Mouse (Mus musculus) lung, postnatal 0 days (tissue): ENCODE results near the gene Pafah1b3. TPM values are rescaled to one million over a fixed set of nuclear protein-coding genes. Genes with fewer than 3 reads are reported as not detected.
A peak's percentile ranks its signal among the peaks of the same experiment; 100 is the strongest.
"Not testable (repeated sequence)": the region's sequence is repeated elsewhere in the genome, so short reads cannot be mapped to it uniquely, and the experiment has no call there.

Experiments
- ATAC-seq: fragments of 200-750 bp; cut with Nextera tagmentation; 2 replicates; pipeline ENCODE4 v1.8.0; 2017; ENCODE audit warnings: moderate library complexity
- DNase-seq: peaks from one replicate; pipeline ENCODE4 v3.0.0-alpha.2; 2016; ENCODE audit warnings: low spot score
- H3K27ac ChIP-seq: fragments of 300-500 bp; sonication (generic); 2 replicates; pipeline ENCODE4 v1.5.1; 2014; ENCODE audit warnings: antibody characterized with exemption, mild to moderate bottlenecking, low read length, mixed read lengths
- H3K27me3 ChIP-seq: fragments of 300-500 bp; sonication (generic); replicated peaks from 2 replicates; pipeline ENCODE4 v1.6.1; 2014; ENCODE audit warnings: low read length, mixed read lengths; ENCODE audit not compliant: insufficient read depth
- H3K36me3 ChIP-seq: fragments of 300-500 bp; sonication (generic); 2 replicates; pipeline ENCODE4 v1.6.1; 2014; ENCODE audit warnings: low read length, mixed read lengths; ENCODE audit not compliant: insufficient read depth
- H3K4me1 ChIP-seq: fragments of 300-500 bp; sonication (generic); 2 replicates; pipeline ENCODE4 v1.6.1; 2014; ENCODE audit warnings: antibody characterized with exemption, low read depth, low read length, mixed read lengths; ENCODE audit not compliant: insufficient read depth
- H3K4me2 ChIP-seq: fragments of 300-500 bp; sonication (generic); replicated peaks from 2 replicates; pipeline ENCODE4 v1.6.1; 2014; ENCODE audit warnings: low read depth, mild to moderate bottlenecking, low read length, moderate library complexity, mixed read lengths
- H3K4me3 ChIP-seq: fragments of 300-500 bp; sonication (generic); 2 replicates; pipeline ENCODE4 v1.5.1; 2014; ENCODE audit warnings: low read depth, low read length
- H3K9ac ChIP-seq: fragments of 300-500 bp; sonication (generic); replicated peaks from 2 replicates; pipeline ENCODE4 v1.6.1; 2014; ENCODE audit warnings: low read depth, mild to moderate bottlenecking
- H3K9me3 ChIP-seq: fragments of 300-500 bp; sonication (generic); 2 replicates; pipeline ENCODE4 v1.6.1; 2016; ENCODE audit warnings: low read length, mixed read lengths
- CTCF ChIP-seq: IDR thresholded peaks from 2 replicates; pipeline ENCODE4 v1.5.1; 2016; ENCODE audit warnings: antibody characterized with exemption, mild to moderate bottlenecking
- EP300 ChIP-seq: IDR thresholded peaks from 2 replicates; pipeline ENCODE4 v1.6.1; 2016; ENCODE audit warnings: antibody characterized with exemption, mild to moderate bottlenecking, control low read depth
- WGBS: fragments of 180-500 bp; shearing (Covaris S2); extraction: QIAGEN DNeasy Blood & Tissue Kit; methylation state at CpG from one replicate; pipeline ENCODE4 v1.1.7; 2014; 5-methylcytosine and 5-hydroxymethylcytosine counted together
- polyA plus RNA-seq: library from polyadenylated mRNA; unstranded; fragments of >200 nt; fragmentation: Nextera tagmentation; extraction: Ambion mirVana; gene quantifications from 2 replicates; pipeline ENCODE4 v1.2.1, GENCODE M21; 2015

Gene Pafah1b3
- polyA plus RNA-seq, 1 experiment from 2014 or later: 83.8 TPM

DNA sequence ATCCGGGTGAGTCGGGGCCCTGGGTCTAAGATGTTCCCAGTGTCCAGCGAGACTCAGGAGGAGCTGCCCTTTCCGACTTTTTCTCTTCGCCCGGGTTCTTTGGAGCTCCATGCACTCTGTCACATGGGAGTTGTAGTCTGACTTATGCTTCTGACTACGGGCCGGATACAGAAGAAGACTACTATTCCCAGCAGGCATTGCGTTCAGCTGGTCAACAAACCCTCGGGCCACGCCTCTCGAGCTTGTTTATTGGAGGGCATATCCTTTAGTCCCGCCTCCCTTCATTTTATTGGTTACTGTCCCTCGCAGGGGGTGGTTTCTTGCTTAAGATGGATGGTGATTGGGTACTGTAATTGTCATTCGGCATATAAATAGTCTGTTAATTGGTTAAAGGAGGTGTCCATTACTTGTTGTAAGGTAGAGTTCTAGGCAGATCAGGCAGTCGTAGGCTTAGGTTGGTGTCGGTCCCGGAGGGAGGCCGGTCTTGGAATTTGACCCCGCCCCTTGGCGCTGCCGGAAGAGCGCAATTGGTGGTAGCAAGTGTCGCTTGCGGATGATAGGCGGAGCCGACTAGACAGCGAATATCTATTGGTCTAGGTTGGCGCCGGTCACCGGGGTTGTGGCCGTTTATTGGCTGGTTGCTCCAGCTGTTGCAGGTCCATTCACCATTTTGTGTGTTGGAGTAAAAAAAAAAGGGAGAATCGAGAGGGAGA lies 29.9 kb downstream of the Pafah1b3 start:
- Histone ChIP-seq H3K4me1 (peaks cover 16% of the 10 kb centered on the region), H3K36me3 (no peaks in the 10 kb centered on the region), H3K27ac (peak overlapping the region; percentile 97), H3K4me3 (peak overlapping the region; percentile 80), H3K9me3 (no peaks in the 10 kb centered on the region), H3K27me3 (no peaks in the 10 kb centered on the region), H3K9ac (peak overlapping the region; percentile 81), H3K4me2 (peak overlapping the region; percentile 87)
- TF ChIP-seq EP300: peak; percentile 95
- no peak for TF ChIP-seq CTCF
- ATAC-seq (peak; percentile 93), DNase-seq (peak; percentile 100)
- WGBS: 1% methylated on average over 33 of the region's 33 CpGs

DNA sequence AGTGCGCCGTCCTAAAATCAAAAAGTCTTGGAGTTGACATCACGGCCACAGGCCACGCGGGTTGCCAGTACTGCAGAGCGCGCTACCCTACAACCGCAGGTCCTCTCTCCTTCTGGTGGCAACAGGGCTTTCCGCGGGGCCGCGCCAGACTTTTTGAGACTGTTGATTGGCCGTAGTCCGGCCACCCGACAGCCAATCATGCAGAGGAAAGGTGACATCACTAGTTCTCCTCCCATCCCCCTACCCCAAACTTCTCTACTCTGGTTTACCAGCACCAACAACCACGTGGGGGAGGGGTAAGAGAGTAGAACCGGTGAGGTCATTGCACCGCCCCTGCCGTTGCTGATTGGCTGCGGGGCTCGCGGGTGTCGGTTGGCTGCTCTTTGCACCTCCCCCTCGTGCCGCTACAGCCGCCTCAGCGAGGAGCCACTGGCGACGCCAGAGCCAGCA lies 30.5 kb downstream of the Pafah1b3 start, which contains the start of gene Cic:
Cic (plus strand) TSS at position 404 of the 450 bp plus-strand sequence.
- no peaks in the 10 kb centered on the region for H3K27me3 ChIP-seq
- H3K9ac ChIP-seq: peak within 1 kb of the TSS; percentile 81
- DNase-seq: peak; percentile 100
- no peaks in the 10 kb centered on the region for H3K9me3 ChIP-seq
- H3K27ac ChIP-seq: peak within 1 kb of the TSS; percentile 97
- H3K36me3 ChIP-seq: no peaks in the 10 kb centered on the region
- under 1% methylated on average over 29 of the region's 29 CpGs for WGBS
- peaks cover 16% of the 10 kb centered on the region for H3K4me1 ChIP-seq
- TF ChIP-seq CTCF (peak; percentile 16; the same call in 1 of the 2 replicates), EP300 (peak; percentile 51; the same call in 1 of the 2 replicates)
- peak within 1 kb of the TSS; percentile 87 for H3K4me2 ChIP-seq
- peak; percentile 87 for ATAC-seq
- H3K4me3 ChIP-seq: peak within 1 kb of the TSS; percentile 80

DNA sequence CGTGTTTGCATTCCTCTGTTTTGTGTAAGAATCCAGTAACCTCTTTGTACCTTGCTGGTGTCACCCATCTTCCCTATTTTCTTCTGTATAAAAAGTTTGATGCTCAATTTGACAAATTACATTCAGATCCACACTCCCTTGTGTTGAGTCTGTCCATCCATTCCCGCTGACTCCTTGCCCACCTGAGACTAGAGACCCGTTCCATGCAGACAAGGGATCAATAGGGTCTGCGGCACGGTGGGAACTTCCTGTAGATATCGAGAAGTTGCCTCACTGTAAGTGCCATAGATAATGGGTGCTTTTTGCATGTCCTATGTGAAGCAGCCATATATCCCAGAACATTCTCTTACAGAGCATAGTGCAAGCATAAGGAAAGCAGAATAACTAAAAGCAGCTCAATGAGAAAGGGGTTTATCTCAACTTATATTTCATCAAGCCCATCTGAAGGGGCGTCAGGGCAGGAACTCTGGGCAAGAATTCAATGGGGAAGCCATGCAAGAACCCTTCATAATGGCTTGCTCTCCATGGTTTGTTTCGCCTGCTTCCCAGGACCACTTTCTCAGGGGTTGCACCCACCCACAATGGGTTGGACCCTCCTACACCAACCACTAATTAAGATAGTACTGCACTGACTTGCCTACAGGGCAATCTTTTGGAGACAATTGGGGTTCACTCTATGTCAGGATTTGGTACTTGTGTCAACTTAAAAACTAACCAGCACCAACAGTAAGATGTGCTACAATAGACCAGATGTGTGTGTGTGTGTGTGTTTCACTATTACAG lies 31.4 kb downstream of the Pafah1b3 start:
- no peak overlapping the region for H3K4me3 ChIP-seq
- H3K4me1 ChIP-seq: peaks cover 16% of the 10 kb centered on the region
- H3K36me3 ChIP-seq: no peaks in the 10 kb centered on the region
- H3K9me3 ChIP-seq: no peaks in the 10 kb centered on the region
- ATAC-seq: no peak
- DNase-seq: no peak
- no peak overlapping the region for H3K27ac ChIP-seq
- no peak for TF ChIP-seq CTCF
- TF ChIP-seq EP300: no peak
- no peak overlapping the region for H3K9ac ChIP-seq
- WGBS: 80% methylated on average over 8 of the region's 8 CpGs
- H3K4me2 ChIP-seq: no peak overlapping the region
- no peaks in the 10 kb centered on the region for H3K27me3 ChIP-seq

DNA sequence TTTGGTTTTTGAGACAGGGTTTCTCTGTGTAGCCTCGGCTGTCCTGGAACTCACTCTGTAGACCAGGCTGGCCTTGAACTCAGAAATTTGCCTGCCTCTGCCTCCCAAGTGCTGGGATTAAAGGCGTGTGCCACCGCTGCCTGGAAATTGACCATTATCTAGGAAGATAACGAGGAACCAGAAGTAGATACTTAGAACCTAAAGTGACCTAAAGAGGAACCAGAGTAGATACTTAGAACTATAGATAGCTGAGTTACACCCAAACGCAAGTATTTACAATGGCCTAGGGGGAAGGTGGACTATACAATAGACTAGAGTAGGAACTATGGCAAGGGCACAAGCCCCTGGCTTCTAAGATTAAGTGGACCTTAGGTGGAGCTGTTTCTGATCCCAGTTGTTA lies 32.0 kb downstream of the Pafah1b3 start:
- DNase-seq, H3K27ac ChIP-seq, ATAC-seq, H3K27me3 ChIP-seq, H3K9ac ChIP-seq, H3K9me3 ChIP-seq, H3K36me3 ChIP-seq, H3K4me2 ChIP-seq, H3K4me3 ChIP-seq: not testable (repeated sequence)
- peaks cover 16% of the 10 kb centered on the region for H3K4me1 ChIP-seq
- WGBS: 85% methylated on average over 5 of the region's 5 CpGs

DNA sequence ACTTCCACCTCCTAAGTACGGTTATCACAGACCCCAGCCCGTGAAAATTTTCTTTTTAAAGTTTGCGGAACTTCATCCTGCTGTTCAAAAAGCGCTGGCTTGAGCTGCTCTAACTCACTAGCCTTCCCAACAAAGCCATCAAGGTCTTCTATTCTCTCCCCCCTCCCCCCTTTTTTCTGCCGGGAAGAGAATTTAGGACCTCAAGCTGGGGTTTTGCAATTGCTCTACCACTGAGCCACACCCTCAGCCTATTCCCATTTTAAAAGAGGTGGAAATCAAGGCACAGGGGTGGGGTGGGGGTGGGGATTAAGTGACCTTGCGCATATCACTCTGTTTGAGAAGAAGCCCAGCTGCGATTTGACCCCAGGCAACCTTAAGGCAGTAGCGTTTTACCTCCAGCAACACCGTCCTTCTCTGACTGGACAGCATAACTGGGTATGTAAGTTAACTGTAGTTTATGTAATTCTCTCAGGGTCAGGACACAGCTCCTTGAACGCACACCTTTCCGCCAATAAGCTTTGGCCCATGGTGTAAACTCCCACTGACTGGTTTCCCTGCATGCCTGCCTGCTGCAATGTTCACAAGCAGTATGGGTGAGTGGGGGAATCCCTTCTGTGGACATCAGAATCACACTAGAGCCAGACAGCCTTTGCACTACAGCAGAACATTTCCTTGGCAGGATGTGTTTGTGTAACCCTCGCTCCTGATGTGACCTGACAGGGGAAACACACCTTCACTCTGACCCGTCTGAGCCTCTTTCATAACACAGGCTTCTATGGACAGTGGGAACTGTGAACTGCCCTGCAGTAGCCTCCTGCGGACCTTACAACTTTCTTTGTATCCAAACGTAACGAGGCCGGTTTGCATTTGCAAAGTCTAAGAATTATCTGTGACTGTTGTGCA lies 33.6 kb downstream of the Pafah1b3 start:
- ATAC-seq: no peak
- 30% methylated on average over 17 of the region's 17 CpGs for WGBS
- Histone ChIP-seq H3K36me3 (no peaks in the 10 kb centered on the region), H3K9me3 (no peaks in the 10 kb centered on the region), H3K27me3 (no peaks in the 10 kb centered on the region), H3K4me1 (peaks cover 7% of the 10 kb centered on the region; the same call in 1 of the 2 replicates), H3K4me2 (no peak overlapping the region), H3K4me3 (no peak overlapping the region), H3K27ac (no peak overlapping the region), H3K9ac (no peak overlapping the region)
- no peak for DNase-seq
- TF ChIP-seq CTCF: no peak
- no peak for TF ChIP-seq EP300

DNA sequence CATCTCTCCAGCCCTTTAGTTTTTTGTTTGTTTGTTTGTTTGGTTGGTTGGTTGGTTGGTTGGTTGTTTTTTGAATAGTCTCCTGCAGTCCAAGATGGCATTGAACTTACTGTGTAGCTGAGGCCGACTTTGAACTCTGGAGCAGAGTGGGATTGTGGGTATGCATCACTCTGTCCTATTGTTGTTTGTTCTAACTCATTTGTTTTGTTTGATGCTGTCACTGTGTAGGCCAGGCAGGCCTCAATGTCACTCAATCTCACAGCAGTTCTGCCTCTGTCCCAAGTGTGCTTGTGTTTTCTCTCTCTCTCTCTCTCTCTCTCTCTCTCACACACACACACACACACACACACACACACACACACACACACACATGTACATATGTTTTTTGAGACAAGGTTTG lies 35.9 kb downstream of the Pafah1b3 start:
- Histone ChIP-seq H3K9ac (no peak overlapping the region), H3K27ac (no peak overlapping the region)

More for the DNA sequence above, 35.9 kb downstream of the Pafah1b3 start:
- H3K27me3 ChIP-seq: no peaks in the 10 kb centered on the region
- no peak for TF ChIP-seq CTCF
- no peaks in the 10 kb centered on the region for H3K9me3 ChIP-seq
- no peak for ATAC-seq
- 90% methylated on average over 1 of the region's 1 CpGs for WGBS
- H3K4me1 ChIP-seq: peaks cover 2% of the 10 kb centered on the region; the same call in 1 of the 2 replicates
- H3K4me3 ChIP-seq: no peak overlapping the region
- DNase-seq: no peak
- H3K4me2 ChIP-seq: no peak overlapping the region
- no peaks in the 10 kb centered on the region for H3K36me3 ChIP-seq
